Mouse (Mus musculus) thymus, postnatal 36 days (tissue): ENCODE results near the gene Usp50.

Experiments used
- DNase-seq, 2 experiments: peaks; one replicate each; pipeline ENCODE4 v3.0.0; 2022; ENCODE audit warnings: mixed read lengths in 2 of 2

Gene Usp50

GRCm38 (mm10) chr2:126740314-126740713 is 43.0 kb downstream of the Usp50 start:
- DNase-seq, result no peak

- DNase-seq, result no peak
Observed at GRCm38 (mm10) chr2:126735339-126736073, 47.8 kb downstream of the Usp50 start.

GRCm38 (mm10) chr2:126730502-126730901 is 52.8 kb downstream of the Usp50 start:
- no peak for DNase-seq

- no peak for DNase-seq
Observed at GRCm38 (mm10) chr2:126729207-126729606, 54.1 kb downstream of the Usp50 start.

GRCm38 (mm10) chr2:126712950-126713349 is 70.3 kb downstream of the Usp50 start:
- DNase-seq, result no peak

GRCm38 (mm10) chr2:126712526-126712925 is 70.7 kb downstream of the Usp50 start:
- DNase-seq, result no peak

GRCm38 (mm10) chr2:126708361-126708760 is 74.9 kb downstream of the Usp50 start:
- no peak for DNase-seq

GRCm38 (mm10) chr2:126707438-126707779 is 75.9 kb downstream of the Usp50 start:
- DNase-seq, result no peak

GRCm38 (mm10) chr2:126706759-126707437 is 76.4 kb downstream of the Usp50 start, which contains the start of gene Usp8:
Gene Usp8, plus strand, starts transcription at chr2:126707328.
- DNase-seq, result peak; percentile 96 to 97

- DNase-seq, result no peak
Observed at GRCm38 (mm10) chr2:126695285-126695684, 88.0 kb downstream of the Usp50 start.

- no peak for DNase-seq
Observed at GRCm38 (mm10) chr2:126691290-126691689, 92.0 kb downstream of the Usp50 start.

- no peak for DNase-seq
Observed at GRCm38 (mm10) chr2:126682937-126683336, 100.3 kb downstream of the Usp50 start.

GRCm38 (mm10) chr2:126682333-126682732 is 100.9 kb downstream of the Usp50 start:
- no peak for DNase-seq

- no peak for DNase-seq
Observed at GRCm38 (mm10) chr2:126677366-126677765, 105.9 kb downstream of the Usp50 start.

GRCm38 (mm10) chr2:126676122-126676515 is 107.2 kb downstream of the Usp50 start, which contains the start of gene Gabpb1:
Gene Gabpb1, minus strand, starts transcription at chr2:126676337.
- no peak for DNase-seq

GRCm38 (mm10) chr2:126675169-126676121 is 107.8 kb downstream of the Usp50 start:
- peak; percentile 89 to 90 for DNase-seq

GRCm38 (mm10) chr2:126674441-126675168 is 108.7 kb downstream of the Usp50 start:
- DNase-seq, result peak; percentile 67 to 69

- DNase-seq, result peak; percentile 19 to 34
Observed at GRCm38 (mm10) chr2:126673317-126674242, 109.7 kb downstream of the Usp50 start.

- no peak for DNase-seq
Observed at GRCm38 (mm10) chr2:126668621-126669252, 114.5 kb downstream of the Usp50 start.

- DNase-seq, result no peak
Observed at GRCm38 (mm10) chr2:126665984-126666383, 117.3 kb downstream of the Usp50 start.

- no peak for DNase-seq
Observed at GRCm38 (mm10) chr2:126663481-126663880, 119.8 kb downstream of the Usp50 start.
